Mouse (Mus musculus) A20 (cell line): ENCODE data around the gene Aldh9a1.
A peak's percentile ranks its signal among the peaks of the same experiment; 100 is the strongest.
"Not testable (repeated sequence)": the region's sequence is repeated elsewhere in the genome, so short reads cannot be mapped to it uniquely, and the experiment has no call there.

Experiments
- DNase-seq: peaks from one replicate; pipeline ENCODE4 v3.0.0-alpha.2; 2011; ENCODE audit warnings: low read depth, low spot score

Aldh9a1 gene

DNA sequence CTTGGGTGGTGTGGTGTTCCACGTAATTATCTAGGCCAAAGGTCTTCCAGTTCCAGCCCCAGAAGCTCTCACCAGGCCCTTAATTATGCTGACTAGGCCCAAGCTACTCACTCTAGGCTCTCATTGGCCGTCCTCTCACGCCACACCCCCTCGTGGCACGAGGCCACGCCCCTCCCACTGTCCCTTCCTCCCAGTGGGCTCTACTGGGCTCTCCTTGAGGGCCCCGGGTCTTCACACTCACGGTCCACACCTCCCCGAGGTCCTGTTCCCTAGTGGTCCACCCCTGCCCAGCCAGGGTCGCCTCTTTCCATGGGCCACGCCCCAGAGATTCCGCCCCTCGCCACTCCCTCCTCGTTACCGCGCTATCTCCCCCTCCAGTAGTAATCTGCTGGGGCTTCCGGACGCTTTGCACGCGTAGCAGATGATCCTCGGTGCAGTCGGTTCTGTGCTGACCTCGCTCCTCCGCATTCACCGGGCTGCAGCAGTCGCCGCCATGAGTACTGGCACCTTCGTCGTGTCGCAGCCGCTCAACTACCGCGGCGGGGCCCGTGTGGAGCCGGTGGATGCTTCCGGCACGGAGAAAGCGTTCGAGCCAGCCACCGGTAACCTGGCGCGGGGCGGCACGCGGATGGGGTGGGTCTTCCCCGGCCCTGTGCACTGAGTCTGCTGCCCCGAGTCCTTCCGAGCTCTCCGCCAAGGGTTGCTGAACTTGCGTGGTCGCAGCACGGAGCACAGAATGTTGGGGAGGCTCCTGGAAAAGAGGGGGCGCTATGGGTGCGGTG lies at the start of gene Aldh9a1:
Gene Aldh9a1 (plus strand): TSS at position 177 of the 782 bp plus-strand sequence.
- peak; percentile 96 for DNase-seq

DNA sequence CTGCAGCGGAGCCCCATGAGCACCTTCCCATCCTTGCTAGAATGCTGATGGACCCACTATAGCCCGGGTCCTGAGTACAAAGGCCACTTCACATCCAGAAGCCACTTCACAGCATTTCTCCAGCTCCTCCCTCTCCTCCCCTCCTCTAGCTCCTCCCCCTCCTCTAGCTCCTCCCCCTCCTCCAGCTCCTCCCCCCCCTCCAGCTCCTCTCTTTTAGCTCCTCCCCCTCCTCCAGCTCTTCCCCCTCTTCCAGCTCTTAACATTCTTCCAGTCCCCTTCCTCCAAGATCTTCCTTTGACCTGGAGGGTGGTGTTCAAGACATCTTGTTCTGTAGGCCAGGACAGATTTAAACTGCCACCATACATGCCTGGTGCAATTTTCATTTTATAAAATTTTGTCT lies 49.7 kb upstream of the Aldh9a1 start:
- peak; percentile 26 for DNase-seq

GRCm38 (mm10) chr1:167305501-167306137 lies 44.2 kb upstream of the Aldh9a1 start:
- DNase-seq: no peak

DNA sequence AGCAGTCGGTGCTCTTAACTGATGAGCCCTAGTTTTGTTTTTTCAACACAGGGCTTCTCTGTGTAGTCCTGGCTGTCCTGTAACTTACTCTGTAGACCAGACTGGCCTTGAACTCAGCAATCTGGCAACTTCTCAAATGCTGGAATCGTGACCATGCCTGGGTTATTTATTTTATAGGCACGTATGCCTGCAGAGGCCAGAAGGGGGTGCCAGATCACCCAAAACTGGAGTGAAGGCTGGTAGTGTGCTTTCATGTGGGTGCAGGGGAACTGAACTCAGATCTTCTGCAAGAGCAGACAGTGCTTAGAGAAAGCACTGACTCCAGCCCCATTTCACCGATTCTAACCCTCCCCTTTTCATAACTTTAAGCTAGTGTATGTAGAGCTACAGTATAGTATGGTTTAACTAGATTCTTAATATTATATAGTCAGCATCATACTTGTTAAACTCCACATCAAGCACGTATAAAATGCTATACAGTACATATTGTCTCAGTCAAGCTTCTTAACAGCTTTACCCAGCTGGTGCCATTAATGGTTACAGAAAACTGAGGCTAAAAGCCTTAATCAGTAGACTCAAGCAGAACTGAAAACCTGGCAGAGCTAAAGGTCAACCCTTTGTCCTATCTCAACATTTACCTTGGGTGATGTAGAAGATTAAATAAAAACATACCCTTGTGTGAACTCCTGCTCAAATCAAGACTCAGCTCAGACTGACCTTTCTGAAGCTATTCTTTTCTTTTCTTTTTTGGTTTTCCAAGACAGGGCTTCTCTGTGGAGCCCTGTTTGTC lies 43.1 kb upstream of the Aldh9a1 start:
- peak; percentile 85 for DNase-seq

GRCm38 (mm10) chr1:167307674-167308073 lies 42.1 kb upstream of the Aldh9a1 start:
- peak; percentile 56 for DNase-seq

DNA sequence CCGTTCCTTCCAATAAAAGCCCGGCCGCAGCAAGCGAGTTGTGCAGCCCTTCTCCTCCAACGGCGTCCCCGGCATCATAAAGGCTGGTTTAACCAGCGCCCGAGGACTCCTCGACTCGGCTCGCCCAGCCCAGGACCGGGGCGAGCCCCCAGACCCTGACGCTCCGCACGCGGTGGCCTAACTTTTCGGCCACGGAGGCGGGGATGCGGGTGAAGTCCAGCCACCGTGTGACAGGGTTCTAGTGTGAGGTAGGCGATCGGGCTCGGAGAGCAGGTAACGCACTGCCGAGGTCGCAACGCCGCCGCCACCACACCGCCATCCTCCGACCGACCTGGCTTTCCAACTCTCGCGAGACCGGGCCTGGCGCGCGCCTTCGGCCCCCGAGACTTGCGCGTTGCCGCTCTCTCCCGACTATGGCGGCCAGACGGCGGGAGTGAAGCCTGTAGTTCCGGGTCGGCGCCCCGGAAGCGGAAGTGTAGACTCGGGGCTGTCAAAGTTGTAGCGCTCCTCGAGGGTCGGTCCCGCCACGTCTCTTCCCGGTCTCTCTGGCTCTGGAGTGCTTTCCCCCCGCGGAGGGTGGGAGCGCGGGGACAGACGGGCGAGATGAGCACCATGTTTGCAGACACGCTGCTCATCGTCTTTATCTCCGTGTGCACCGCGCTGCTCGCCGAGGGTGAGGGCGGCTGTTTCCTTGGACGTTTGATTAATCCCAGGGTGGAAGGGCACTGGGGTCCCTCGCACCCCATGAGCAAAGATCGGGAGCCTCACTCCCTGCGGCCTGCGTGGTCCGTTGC lies 41.3 kb upstream of the Aldh9a1 start, which contains the start of gene Tmco1:
Gene Tmco1 (plus strand): TSS at position 118 of the 794 bp plus-strand sequence.
- peak; percentile 97 for DNase-seq

DNA sequence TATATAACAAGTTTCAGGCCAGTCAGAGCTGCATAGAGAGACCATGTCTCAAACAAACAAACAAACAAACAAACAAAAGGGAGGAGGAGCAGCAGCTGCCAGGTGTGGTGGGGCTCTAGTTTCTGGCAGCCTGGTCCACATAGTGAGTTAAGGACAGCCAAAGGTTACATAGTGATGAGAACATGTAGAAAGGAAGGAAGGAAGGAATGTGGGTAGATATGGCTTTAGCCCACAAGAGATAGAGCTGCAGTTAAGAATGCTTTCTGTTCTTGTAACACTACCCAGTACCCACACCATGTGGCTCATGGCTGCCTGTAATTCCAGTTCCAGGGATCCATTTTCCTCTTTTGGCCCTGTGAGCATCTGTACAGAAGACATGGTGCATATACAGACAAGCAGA lies 37.4 kb upstream of the Aldh9a1 start:
- no peak for DNase-seq

DNA sequence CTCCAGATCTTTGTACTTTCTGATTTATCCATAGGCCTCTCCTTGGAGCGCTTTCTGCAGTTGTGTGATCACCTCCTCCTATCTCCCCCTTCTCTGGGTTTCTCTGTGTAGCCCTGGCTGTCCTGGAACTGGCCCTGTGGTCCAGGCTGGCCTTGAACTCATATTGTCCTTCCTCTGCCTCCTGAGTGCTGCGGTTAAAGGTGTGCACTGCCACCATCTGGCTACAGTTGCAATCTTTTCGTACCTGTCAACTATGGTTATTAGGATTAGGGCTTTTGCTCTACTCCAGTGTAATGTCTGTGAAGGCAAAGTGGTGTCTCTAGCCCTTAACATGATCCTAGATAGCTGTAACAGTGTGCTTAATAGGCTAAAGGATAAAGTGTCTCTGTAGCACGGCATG lies 36.6 kb upstream of the Aldh9a1 start:
- peak; percentile 26 for DNase-seq

- DNase-seq: no peak
Observed at GRCm38 (mm10) chr1:167321691-167322090, 28.1 kb upstream of the Aldh9a1 start.

DNA sequence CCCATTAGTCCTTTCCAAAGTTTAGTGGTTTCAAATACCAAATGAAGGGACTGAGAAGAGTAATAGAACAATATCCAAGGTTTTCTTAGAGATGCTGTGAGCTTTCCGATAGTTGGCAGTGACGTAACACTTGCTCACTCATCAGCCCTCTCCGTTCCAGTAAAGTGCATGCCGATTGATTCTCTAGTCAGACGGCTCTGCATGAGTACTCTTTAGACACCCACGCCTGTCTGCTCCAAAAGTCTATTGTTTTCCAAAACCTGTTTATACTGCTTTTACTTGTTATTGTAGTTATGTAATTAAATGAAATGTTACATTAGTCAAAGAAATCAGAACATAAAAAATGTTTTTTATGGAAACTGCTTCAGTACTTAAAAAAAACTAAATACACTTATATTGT lies 21.0 kb upstream of the Aldh9a1 start:
- no peak for DNase-seq

GRCm38 (mm10) chr1:167331106-167331505 lies 18.7 kb upstream of the Aldh9a1 start:
- DNase-seq: no peak

- DNase-seq: peak; percentile 10
Observed at GRCm38 (mm10) chr1:167336398-167336797, 13.4 kb upstream of the Aldh9a1 start.

DNA sequence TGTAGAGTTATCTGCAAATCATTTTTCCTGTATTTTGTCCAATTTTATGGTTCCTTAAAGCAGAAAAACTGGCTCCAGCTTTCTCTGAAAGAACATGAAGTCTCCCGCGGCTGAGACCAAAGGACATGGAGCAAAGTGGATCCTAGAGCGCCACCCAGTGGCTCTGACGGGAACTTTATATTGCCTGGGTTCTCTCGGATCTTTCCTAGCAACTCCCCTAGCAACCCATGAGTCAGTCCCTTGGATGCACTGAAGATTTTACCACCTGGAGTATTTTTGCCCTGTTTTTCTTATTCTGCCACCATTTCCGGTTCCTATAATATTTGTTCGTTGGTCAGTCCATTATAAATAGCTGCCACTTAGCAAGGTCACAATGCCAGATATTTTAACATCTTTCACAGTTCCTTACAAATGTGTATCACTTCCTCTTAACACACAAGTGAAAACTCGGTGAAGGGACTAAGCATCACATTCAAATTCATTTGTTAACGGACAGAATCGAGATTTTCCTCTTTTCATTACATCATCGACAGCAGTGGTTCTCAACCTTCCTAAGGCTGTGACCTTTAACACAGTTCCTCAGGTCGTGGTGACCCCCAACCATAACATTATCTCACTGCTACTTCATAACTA lies 12.2 kb upstream of the Aldh9a1 start:
- DNase-seq: peak; percentile 88

DNA sequence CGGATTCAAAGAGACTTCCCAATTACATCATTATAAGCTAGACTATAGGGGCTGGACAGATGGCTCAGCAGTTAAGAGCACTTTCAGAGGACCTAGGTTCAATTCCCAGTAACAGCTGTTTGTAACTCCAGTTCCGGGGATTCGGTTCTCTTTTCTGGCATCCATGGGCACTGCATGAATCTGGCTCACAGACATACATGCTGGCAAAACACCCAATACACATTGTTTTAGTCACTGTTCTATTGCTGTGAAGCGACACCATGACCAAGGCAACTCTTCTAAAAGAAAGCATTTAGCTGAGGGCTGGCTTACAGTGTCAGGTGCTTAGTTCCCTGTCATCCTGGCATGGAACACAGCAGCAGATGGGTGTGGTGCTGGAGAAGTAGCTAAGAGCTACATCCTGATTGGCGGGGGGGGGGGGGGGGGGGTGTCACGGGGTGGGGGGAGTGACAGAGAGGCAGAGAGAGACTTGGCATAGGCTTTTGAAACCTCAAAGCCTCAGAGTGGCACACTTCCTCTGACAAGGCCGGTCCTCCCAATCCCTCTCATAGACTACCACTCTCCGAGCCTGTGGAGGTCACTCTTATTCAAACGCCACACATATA lies 10.5 kb upstream of the Aldh9a1 start:
- peak; percentile 49 for DNase-seq

DNA sequence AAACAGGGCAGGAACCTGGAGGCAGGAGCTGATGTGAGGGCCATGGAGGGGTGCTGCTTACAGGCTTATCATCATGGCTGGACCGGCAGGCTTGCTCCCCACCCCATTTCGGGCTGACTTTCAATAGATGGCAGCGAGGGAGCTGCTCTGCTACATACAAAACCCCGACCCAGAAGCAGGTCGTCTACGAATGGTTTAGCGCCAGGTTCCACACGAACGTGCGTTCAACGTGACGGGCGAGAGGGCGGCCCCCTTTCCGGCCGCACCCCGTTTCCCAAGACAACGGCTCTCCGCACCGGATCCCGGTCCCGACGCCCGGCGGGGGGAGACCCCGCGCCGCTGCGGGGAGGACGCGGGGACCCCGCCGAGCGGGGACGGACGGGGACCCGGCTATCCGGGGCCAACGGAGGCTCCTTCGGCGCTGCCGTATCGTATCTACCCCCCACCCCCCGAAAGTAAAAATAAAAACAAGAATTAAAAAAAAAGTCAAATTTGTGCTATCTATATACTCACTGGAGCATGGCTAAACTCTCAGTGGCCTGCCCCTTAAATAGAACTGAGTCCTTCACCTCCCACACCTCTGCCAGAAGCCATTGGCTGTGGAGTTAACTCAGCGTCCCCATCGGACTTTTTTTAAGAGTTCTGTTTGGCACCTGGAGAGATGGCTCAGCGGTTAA lies 9.5 kb upstream of the Aldh9a1 start:
- peak; percentile 66 for DNase-seq

DNA sequence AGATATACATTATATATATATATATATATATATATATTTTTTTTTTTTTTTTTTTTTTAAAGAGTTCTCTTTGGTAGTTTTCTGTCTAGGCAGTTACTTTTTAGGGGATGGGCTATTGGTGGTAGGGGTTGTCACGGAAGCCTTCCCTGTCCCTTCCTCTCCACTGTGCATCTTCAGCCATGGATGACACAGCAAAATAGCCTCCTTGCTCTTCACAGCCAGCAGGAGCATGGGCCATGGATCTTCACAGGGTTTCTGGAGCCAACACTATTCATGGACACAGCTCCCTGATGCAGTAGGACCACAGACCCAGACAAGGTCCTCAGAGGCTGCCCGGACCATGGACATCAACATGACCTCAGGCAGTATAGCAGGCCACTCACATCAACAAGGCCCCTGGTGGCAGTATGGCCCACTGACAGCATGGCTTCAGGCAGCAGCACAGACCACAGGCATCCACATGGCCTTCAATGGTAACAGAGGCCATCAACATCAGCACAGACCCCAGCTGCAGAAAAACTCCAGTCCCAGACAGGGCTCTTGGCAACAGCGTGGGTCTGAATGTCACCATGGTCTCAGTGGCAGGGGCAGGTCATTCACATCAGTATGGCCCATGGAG lies 8.8 kb upstream of the Aldh9a1 start:
- DNase-seq: peak; percentile 39

DNA sequence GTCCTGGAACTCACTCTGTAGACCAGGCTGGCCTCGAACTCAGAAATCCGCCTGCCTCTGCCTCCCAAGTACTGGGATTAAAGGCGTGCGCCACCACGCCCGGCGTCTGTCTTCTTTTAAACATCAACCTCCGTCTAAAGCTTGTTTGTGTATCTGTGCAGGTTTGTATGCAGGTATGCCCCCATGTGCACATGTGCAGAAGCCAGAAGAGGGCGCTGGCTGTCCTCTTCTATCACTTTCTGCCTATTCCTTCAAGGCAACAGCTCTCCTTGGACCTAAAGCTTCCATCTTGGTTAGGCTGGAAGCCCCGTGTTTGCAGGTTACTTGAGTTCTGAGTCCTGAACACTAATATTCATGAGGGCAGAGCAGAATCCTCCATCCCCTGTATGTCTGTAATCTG lies 7.0 kb upstream of the Aldh9a1 start:
- DNase-seq: no peak

- DNase-seq: not testable (repeated sequence)
Observed at GRCm38 (mm10) chr1:167345994-167346520, 3.7 kb upstream of the Aldh9a1 start.

DNA sequence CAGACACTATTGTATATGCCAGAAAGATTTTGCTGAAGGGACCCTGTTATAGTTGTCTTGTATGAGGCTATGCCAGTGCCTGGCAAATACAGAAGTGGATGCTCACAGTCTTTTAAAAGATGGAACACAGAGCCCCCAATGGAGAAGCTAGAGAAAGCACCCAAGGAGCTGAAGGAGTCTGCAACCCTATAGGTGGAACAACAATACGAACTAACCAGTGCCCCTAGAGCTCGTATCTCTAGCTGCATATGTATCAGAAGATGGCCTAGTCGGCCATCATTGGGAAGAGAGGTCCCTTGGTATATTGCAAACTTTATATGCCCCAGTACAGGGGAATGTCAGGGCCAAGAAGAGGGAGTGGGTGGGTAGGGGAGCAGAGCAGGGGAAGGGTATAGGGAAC lies 585 bp upstream of the Aldh9a1 start:
- peak; percentile 61 for DNase-seq
